Mouse (Mus musculus) spleen, adult 2 months (tissue): ENCODE measurements around the gene Mapk14.

Source experiments
- CTCF ChIP-seq: fragments of 200-500 bp; IDR thresholded peaks from 2 replicates; pipeline ENCODE4 v1.5.1; 2011; ENCODE audit warnings: mild to moderate bottlenecking, inconsistent platforms; ENCODE audit not compliant: insufficient read depth, insufficient read length, insufficient replicate concordance; ENCODE audit errors: extremely low read depth
- POLR2A ChIP-seq: fragments of 200-500 bp; IDR thresholded peaks from 2 replicates; pipeline ENCODE4 v1.6.1; 2011; ENCODE audit warnings: low read depth, low read length, inconsistent platforms

DNA sequence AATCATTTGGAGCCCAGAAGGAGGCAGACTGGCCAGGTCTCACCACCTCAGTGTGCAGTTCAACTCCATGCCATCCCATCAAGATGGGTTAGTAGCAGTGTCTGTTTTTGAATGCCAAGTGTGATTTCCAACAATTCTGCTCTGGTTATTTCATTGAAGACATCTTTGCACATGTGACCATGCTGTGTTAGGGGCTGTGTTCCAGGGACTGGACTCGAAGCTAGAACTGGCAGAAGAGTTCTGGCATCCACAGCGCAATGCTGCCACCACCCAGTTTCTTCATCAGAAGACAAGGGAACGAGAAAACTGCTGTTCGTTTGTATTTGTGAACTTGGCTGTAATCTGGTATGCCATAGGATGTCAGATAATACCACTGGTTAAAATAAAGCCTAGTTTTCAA, 56.9 kb downstream of the Mapk14 start:
- TF ChIP-seq CTCF (no peak), POLR2A (no peak)
